Mouse (Mus musculus) heart, adult 9 months (tissue): ENCODE results near the gene Fbxw24.
"Not testable (repeated sequence)": the region's sequence is repeated elsewhere in the genome, so short reads cannot be mapped to it uniquely, and the experiment has no call there.

Experiments used
- DNase-seq, 2 experiments: peaks; one replicate each; pipeline ENCODE4 v3.0.0; 2022; ENCODE audit warnings: low spot score in 2 of 2

Gene Fbxw24

GRCm38 (mm10) chr9:109625957-109626356 is at the start of gene Fbxw24:
TSS of gene Fbxw24 (minus strand) at chr9:109626057.
- not testable (repeated sequence) for DNase-seq

DNA sequence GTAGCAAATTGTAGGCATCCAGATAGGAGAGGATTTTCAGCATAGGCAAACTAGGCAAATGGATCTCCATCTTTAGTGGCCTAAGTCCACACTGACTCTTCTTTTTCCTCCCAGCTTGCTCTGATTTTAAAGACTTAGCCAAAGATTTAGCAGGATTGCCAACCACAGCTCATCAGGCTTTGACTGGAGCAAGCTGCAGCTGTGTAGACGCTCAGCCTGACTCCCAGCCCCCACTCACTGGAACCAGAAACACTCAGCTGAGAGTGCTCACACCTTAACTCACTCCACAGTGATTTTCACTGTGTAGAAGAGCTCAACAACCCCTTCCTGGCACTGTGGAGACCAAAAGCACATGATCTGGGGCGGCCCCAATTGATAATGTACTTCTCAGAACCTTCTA is 38.7 kb upstream of the Fbxw24 start, which contains the start of gene Fbxw25:
Fbxw25 (minus strand) TSS at position 101 of the 400 bp plus-strand sequence.
- DNase-seq: not testable (repeated sequence)

- not testable (repeated sequence) for DNase-seq
These were observed 19.0 kb downstream of the Fbxw24 start for GRCm38 (mm10) chr9:109606837-109607236.

- not testable (repeated sequence) for DNase-seq
These were observed 23.7 kb downstream of the Fbxw24 start for GRCm38 (mm10) chr9:109602128-109602527.

DNA sequence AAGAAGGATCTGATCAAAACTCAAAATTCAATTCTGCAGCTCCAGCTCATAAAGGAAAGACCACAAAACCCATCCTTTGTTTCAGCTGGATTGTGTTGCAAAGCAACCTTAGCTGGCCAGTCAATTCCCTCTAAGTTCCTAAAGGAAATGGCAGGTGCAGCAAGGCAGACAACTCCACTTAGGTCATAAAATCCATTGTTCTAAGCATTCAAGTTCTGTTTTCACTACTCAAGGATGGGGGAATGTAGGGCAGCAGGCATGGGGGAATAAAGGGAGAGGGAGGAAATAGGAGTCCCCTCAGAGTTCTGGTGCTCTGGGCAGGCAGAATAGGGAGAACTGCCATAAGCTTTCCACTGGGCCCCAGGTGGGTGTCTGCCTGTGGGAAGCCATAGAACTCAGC is 28.6 kb downstream of the Fbxw24 start:
- no peak for DNase-seq

- DNase-seq: no peak
These were observed 31.0 kb downstream of the Fbxw24 start for GRCm38 (mm10) chr9:109594866-109595265.

DNA sequence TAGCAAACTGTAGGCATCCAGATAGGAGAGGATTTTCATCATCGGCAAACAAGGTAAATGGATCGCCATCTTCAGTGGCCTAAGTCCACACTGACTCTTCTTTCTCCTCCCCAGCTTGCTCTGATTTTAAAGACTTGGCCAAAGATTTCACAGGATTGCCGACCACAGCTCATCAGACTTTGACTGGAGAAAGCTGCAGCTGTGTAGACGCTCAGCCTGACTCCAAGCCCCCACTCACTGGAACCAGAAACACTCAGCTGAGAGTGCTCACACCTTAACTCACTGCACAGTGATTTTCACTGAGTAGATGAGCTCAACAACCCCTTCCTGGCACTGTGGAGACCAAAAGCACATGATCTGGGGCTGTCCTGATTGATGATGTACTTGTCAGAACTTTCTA is 57.7 kb downstream of the Fbxw24 start, which contains the start of gene Fbxw15:
Fbxw15 (minus strand) TSS at position 101 of the 400 bp plus-strand sequence.
- not testable (repeated sequence) for DNase-seq

- DNase-seq: no peak
These were observed 60.3 kb downstream of the Fbxw24 start for GRCm38 (mm10) chr9:109565546-109565945.

DNA sequence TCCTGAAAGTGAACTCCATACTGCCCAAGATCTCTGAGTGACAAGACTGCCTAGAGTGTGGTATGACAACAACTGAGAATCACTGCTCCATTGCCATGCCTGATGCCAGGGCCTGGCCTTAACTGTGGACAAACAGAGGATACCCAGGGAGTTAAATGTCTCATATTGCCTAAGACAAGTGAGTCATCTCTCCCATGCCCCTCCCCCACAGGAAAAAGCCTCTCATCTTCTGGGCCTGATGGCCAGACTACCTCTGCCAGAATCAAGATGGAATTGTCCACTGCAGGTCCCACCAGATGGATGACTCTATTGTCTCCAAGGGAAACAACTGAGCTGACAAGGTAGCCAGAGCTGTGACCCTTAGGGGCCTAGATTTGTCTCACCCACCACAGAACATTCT is 63.8 kb downstream of the Fbxw24 start:
- DNase-seq: not testable (repeated sequence)

DNA sequence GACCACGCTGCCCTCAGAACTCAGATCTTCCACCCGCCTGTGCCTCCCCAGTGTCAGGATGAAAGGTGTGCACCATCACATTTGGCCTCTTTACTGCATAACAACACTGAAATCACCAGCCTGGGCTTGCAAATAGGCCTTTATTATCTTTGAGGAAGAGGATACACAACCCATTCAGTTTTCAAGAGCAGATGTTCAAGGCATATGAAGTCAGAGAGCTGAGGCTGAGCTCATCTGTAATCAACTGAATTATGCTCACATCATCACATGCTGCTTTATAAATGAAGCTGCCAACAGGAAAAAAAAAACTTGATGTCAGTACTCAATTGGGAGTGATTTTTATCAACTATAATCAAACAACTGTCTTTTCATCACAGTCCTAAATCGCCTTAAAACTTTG is 73.4 kb downstream of the Fbxw24 start:
- DNase-seq: no peak
